Mouse (Mus musculus): ENCODE measurements around the gene Cep57. TPM values are rescaled to one million over a fixed set of nuclear protein-coding genes. Genes with fewer than 3 reads are reported as not detected.

The Cep57 gene
- polyA plus RNA-seq, 1 experiment: 92.8 TPM

DNA sequence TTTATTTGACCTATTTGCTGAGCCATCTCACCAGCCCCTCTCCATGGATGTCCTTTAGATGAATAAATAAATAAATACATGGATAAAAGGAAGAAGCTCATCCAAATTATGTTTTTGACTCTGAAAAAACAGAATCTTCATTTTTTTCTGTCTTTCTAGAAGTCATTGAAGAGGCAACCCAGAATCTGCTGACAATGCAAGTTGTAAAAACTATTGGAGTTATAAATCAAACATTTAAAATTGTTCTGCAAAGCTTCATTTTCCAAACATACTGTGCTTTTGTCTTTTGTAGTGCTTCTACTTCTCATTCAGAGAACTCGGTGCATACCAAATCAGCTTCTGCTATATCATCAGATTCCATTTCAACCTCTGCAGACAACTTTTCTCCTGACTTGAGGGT lies 44.9 kb downstream of the Cep57 start:
- H3K27ac ChIP-seq (ENCODE audit: insufficient read depth, low read length): no peak overlapping the region
- no peaks in the 10 kb centered on the region for H3K9me3 ChIP-seq (replicated peaks; ENCODE audit: control insufficient read depth, insufficient read depth, low read length, poor library complexity, severe bottlenecking)
- H3K9ac ChIP-seq (ENCODE audit: low read depth, poor library complexity, severe bottlenecking): no peak overlapping the region
- H3K27me3 ChIP-seq (ENCODE audit: control insufficient read depth, insufficient read depth, low read length, poor library complexity, severe bottlenecking): no peaks in the 10 kb centered on the region
- no peak for TF ChIP-seq POLR2A (IDR thresholded peaks at IDR 0.05; ENCODE audit: insufficient read depth, low read length)
- TF ChIP-seq EP300 (IDR thresholded peaks at IDR 0.05; ENCODE audit: insufficient read depth, low read depth, low read length): no peak
- no peak for TF ChIP-seq CTCF (IDR thresholded peaks at IDR 0.05; ENCODE audit: low read depth, low read length)
- H3K36me3 ChIP-seq (ENCODE audit: control insufficient read depth, insufficient read depth, low read length, poor library complexity, severe bottlenecking): peaks cover 2% of the 10 kb centered on the region; the same call in 1 of the 2 replicates
- no peaks in the 10 kb centered on the region for H3K4me1 ChIP-seq (ENCODE audit: control insufficient read depth, insufficient read depth, low read length)
- H3K4me3 ChIP-seq (ENCODE audit: low read depth, low read length): no peak overlapping the region

DNA sequence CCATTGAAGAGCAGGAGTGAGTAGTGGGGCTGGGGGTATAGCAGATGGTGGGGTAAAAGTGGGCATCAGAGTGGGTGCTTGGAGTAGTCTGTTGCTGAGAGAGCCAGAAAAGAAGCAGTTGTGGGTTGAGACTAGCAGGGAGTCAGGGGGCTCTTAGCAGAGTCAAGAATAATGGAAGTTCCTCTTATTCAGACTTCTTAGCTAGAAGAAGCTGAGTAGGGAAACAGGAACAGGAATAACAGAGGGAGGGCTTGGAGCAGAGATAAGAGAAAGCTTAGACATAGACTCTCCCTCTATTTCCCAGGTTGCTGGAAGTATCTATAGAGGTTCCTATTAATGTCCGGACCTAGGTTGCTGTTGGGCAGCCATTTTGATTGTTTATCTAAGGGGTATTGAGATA lies 52.2 kb downstream of the Cep57 start:
- Histone ChIP-seq H3K36me3 (ENCODE audit: control insufficient read depth, insufficient read depth, low read length, poor library complexity, severe bottlenecking) (no peaks in the 10 kb centered on the region), H3K27me3 (ENCODE audit: control insufficient read depth, insufficient read depth, low read length, poor library complexity, severe bottlenecking) (no peaks in the 10 kb centered on the region), H3K9me3 (replicated peaks; ENCODE audit: control insufficient read depth, insufficient read depth, low read length, poor library complexity, severe bottlenecking) (no peaks in the 10 kb centered on the region), H3K4me1 (ENCODE audit: control insufficient read depth, insufficient read depth, low read length) (no peaks in the 10 kb centered on the region), H3K4me3 (ENCODE audit: low read depth, low read length) (no peak overlapping the region), H3K9ac (ENCODE audit: low read depth, poor library complexity, severe bottlenecking) (no peak overlapping the region), H3K27ac (ENCODE audit: insufficient read depth, low read length) (no peak overlapping the region)
- no peak for TF ChIP-seq POLR2A (IDR thresholded peaks at IDR 0.05; ENCODE audit: insufficient read depth, low read length)
- TF ChIP-seq CTCF (IDR thresholded peaks at IDR 0.05; ENCODE audit: low read depth, low read length): no peak
- TF ChIP-seq EP300 (IDR thresholded peaks at IDR 0.05; ENCODE audit: insufficient read depth, low read depth, low read length): no peak

DNA sequence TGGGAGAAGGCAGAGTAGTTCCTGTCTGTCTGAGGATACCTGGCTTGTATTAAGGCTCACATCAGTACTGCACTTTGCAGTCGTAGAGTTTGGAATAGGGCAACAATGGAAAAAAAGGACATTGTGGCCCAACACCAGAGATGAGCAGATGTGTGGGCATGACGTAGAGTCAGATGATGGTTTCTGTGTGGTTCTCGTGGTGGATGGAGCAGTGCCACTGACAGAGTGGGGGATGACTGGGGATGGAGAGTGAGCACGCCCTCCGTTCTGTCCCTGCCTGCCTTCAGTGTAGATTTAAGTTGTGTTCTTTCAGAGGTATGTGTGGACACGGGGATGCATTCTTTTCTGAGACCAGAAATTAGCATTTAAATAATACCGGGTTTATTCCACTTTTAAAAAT lies 60.3 kb downstream of the Cep57 start:
- no peak for TF ChIP-seq POLR2A (IDR thresholded peaks at IDR 0.05; ENCODE audit: insufficient read depth, low read length)
- no peaks in the 10 kb centered on the region for H3K9me3 ChIP-seq (replicated peaks; ENCODE audit: control insufficient read depth, insufficient read depth, low read length, poor library complexity, severe bottlenecking)
- H3K36me3 ChIP-seq (ENCODE audit: control insufficient read depth, insufficient read depth, low read length, poor library complexity, severe bottlenecking): no peaks in the 10 kb centered on the region; the same call in 1 of the 2 replicates
- no peak overlapping the region for H3K27ac ChIP-seq (ENCODE audit: insufficient read depth, low read length)
- no peak overlapping the region for H3K4me3 ChIP-seq (ENCODE audit: low read depth, low read length)
- no peak overlapping the region for H3K9ac ChIP-seq (ENCODE audit: low read depth, poor library complexity, severe bottlenecking)
- no peaks in the 10 kb centered on the region for H3K27me3 ChIP-seq (ENCODE audit: control insufficient read depth, insufficient read depth, low read length, poor library complexity, severe bottlenecking)
- no peaks in the 10 kb centered on the region for H3K4me1 ChIP-seq (ENCODE audit: control insufficient read depth, insufficient read depth, low read length)

DNA sequence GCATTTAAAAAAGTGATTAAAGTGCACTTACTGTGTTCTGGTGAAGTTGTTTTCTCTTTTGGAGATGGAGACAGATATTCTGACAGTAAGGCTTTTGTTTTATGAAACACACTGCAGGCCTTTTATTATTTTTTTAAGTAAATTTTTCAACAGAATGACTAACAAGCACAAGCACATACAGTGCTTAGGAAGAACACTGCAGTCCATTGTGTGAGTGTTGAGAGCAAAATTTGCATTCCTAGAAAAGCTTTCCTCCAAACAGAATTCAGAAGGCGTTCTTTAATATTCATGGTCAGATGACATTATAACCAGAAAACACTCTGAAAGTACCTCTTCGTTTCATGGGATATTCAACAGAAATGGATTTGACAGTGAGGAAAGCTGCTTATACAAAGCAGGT lies 61.3 kb downstream of the Cep57 start:
- TF ChIP-seq POLR2A (IDR thresholded peaks at IDR 0.05; ENCODE audit: insufficient read depth, low read length) (no peak), CTCF (IDR thresholded peaks at IDR 0.05; ENCODE audit: low read depth, low read length) (no peak), EP300 (IDR thresholded peaks at IDR 0.05; ENCODE audit: insufficient read depth, low read depth, low read length) (no peak)
- Histone ChIP-seq H3K4me1 (ENCODE audit: control insufficient read depth, insufficient read depth, low read length) (no peaks in the 10 kb centered on the region), H3K36me3 (ENCODE audit: control insufficient read depth, insufficient read depth, low read length, poor library complexity, severe bottlenecking) (no peaks in the 10 kb centered on the region; the same call in 1 of the 2 replicates), H3K27ac (ENCODE audit: insufficient read depth, low read length) (no peak overlapping the region), H3K9me3 (replicated peaks; ENCODE audit: control insufficient read depth, insufficient read depth, low read length, poor library complexity, severe bottlenecking) (no peaks in the 10 kb centered on the region), H3K4me3 (ENCODE audit: low read depth, low read length) (no peak overlapping the region), H3K9ac (ENCODE audit: low read depth, poor library complexity, severe bottlenecking) (no peak overlapping the region), H3K27me3 (ENCODE audit: control insufficient read depth, insufficient read depth, low read length, poor library complexity, severe bottlenecking) (no peaks in the 10 kb centered on the region)

DNA sequence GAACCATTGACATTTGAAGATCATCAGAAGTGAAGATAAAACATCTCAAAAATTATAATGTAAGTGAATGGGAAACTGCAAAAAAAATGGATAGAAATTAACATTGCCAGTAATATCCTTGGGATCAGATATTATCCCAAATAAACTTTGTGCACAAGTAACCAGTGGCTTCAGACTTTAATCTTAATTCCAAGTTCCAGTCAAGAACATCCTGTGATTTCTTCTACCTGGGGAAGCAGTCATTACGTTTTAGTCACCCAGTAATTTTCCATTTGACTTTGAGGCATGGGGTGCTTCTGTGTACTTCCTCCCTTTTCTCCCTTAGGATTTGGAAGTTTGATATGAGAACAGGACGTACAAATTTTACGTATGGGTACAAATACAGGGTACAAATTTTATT lies 66.5 kb downstream of the Cep57 start:
- H3K4me3 ChIP-seq (ENCODE audit: low read depth, low read length): no peak overlapping the region
- H3K27ac ChIP-seq (ENCODE audit: insufficient read depth, low read length): no peak overlapping the region
- H3K9me3 ChIP-seq (replicated peaks; ENCODE audit: control insufficient read depth, insufficient read depth, low read length, poor library complexity, severe bottlenecking): peaks cover 9% of the 10 kb centered on the region
- no peaks in the 10 kb centered on the region; the same call in 1 of the 2 replicates for H3K36me3 ChIP-seq (ENCODE audit: control insufficient read depth, insufficient read depth, low read length, poor library complexity, severe bottlenecking)
- H3K27me3 ChIP-seq (ENCODE audit: control insufficient read depth, insufficient read depth, low read length, poor library complexity, severe bottlenecking): no peaks in the 10 kb centered on the region
- no peaks in the 10 kb centered on the region for H3K4me1 ChIP-seq (ENCODE audit: control insufficient read depth, insufficient read depth, low read length)
- no peak for TF ChIP-seq EP300 (IDR thresholded peaks at IDR 0.05; ENCODE audit: insufficient read depth, low read depth, low read length)
- H3K9ac ChIP-seq (ENCODE audit: low read depth, poor library complexity, severe bottlenecking): no peak overlapping the region

Other genes with a start within 250 kb of the Cep57 start
- 48.8 and 56.4 TPM in 2 replicates for gene Mtmr2, start 78.7 kb downstream of the Cep57 start, polyA plus RNA-seq (2011; ENCODE audit: insufficient read depth, insufficient read length, low read depth, missing spikeins)
- gene Fam76b, start 609 bp upstream of the Cep57 start, polyA plus RNA-seq (2011; ENCODE audit: insufficient read depth, insufficient read length, low read depth, missing spikeins): 49.6 and 58.8 TPM in 2 replicates